17 mouse cellular contexts compared by ENCODE assay signal in the genomic region with DNA sequence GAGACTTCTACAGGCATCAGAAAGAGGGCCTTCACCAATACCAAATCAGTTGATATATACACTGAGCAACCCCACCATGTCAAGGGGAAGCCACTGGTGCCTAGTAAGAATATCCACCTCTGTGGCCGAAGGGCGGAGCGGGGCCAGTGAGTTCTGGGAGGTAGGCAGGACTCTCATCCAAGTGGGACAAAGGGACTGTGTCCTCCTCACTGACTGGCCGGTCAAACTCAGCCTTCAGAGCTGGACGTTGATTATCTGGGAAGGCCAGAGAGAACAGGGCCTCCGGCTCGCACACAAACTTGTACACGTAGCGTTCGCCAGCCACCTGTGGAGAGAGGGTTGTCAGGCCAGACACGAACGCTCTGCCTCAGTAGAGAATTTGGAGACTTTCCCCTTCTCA. TPM values are rescaled to one million over a fixed set of nuclear protein-coding genes. Genes with fewer than 3 reads are reported as not detected.
"Had no signal": no experiment of that assay in that cellular context is flagged by ENCODE, and none has a peak within 500 bp of the region (broad histone marks: within the 10 kb centered on the region; RNA-seq: fewer than 3 reads in every experiment).

No protein-coding gene starts in this region.

- H3K9ac ChIP-seq: limb, embryonic 13.5 days; liver, embryonic 14.5 days; liver, postnatal 0 days; lung, embryonic 14.5 days; midbrain, embryonic 12.5 days; midbrain, embryonic 15.5 days; neural tube, embryonic 13.5 days had no signal

- H3K4me3 ChIP-seq: left cerebral cortex, adult 2 months; limb, embryonic 13.5 days; midbrain, embryonic 12.5 days; midbrain, embryonic 15.5 days; neural tube, embryonic 13.5 days had no signal

- H3K27ac ChIP-seq: kidney, postnatal 0 days; left cerebral cortex, adult 2 months; limb, embryonic 13.5 days; liver, embryonic 14.5 days; macrophage; midbrain, embryonic 12.5 days; midbrain, embryonic 15.5 days; neural tube, embryonic 13.5 days had no signal

- H3K9me3 ChIP-seq: limb, embryonic 13.5 days; midbrain, embryonic 12.5 days; midbrain, embryonic 15.5 days; neural tube, embryonic 13.5 days had no signal

- DNase-seq: kidney, adult 2 months; kidney, postnatal 25 days; layer of hippocampus, postnatal 36 days; liver, postnatal 0 days; lung, embryonic 14.5 days; thymus, adult 18-20 months; thymus, postnatal 36 days had no signal

RNA-seq across cellular contexts. Expression of a gene that starts 14.9 kb away (rescaled TPM):
- total RNA-seq: megakaryocyte, adult 5-6 weeks; neutrophil, adult 5-6 weeks had no signal
- polyA plus RNA-seq: macrophage had no signal
